8 mouse cellular contexts compared by ENCODE assay signal in the genomic region with DNA sequence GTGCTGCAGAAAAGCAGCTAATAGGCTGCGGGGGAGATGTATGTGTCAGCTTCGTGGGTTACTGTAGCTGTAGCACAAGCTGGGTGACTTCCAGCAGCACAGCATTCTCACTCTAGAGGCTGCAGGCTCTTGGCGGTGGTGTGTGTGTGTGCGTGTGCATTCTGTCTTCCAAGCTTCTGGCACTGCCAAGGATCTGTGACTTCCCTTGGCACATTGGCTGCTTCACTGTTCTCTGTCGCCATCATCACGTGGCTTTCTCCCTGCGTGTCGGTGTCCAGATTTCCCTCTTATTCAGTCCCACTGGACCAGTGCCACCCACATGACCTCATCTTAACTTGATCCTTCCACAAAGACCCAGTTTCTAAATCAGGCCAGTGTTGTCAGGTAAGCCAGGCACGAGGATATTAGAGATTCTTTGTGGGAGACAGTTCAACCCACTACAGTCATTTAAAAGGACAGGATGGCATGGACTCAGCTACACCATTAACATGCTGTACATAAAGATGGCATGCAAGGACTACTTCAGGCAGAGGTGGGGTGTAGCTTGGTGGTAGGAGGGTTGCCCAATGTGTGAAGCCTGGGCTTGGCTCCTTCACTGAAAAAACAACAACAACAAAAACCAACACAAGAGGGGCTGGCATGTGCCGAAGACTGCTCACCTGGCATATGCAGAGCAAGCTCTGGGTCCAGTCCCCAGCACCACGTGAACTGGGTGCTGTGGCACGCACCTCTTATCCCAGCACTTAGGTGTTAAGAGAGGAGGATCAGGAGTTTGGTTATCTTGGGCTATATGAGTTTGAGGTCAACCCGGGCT. TPM values are rescaled to one million over a fixed set of nuclear protein-coding genes. Genes with fewer than 3 reads are reported as not detected.
DNase-seq lines count a peak whose midpoint lies in the region; ATAC-seq lines count a peak whose summit lies in the region.

No protein-coding gene starts in this region.

- peaks cover 62% of the 10 kb centered on the region for H3K4me1 ChIP-seq in liver, embryonic 13.5 days (replicated peaks)
- peaks cover 25% of the 10 kb centered on the region for H3K4me1 ChIP-seq in liver, embryonic 11.5 days (replicated peaks; ENCODE audit: control insufficient read depth, insufficient read depth, low read length)
- no peaks in the 10 kb centered on the region for H3K4me1 ChIP-seq in lung, embryonic 16.5 days (replicated peaks; ENCODE audit: control insufficient read depth, insufficient read depth, low read length)

- ATAC-seq in liver, embryonic 13.5 days (ENCODE audit: low read depth) = no peak
- ATAC-seq in liver, embryonic 11.5 days (replicated peaks; ENCODE audit: low FRiP score) = no peak
- peak; percentile 78 for ATAC-seq in lung, embryonic 16.5 days (ENCODE audit: low read depth)
- no peak for ATAC-seq in erythroblast, adult 5-6 weeks (replicated peaks; ENCODE audit: low FRiP score, poor library complexity, severe bottlenecking)

- H3K27ac ChIP-seq in liver, embryonic 13.5 days = peak overlapping the region; percentile 64
- H3K27ac ChIP-seq in liver, embryonic 11.5 days (ENCODE audit: low read depth, low read length) = no peak overlapping the region
- H3K27ac ChIP-seq in lung, embryonic 16.5 days (ENCODE audit: low read length) = no peak overlapping the region

- H3K4me2 ChIP-seq in liver, embryonic 13.5 days = no peak overlapping the region
- H3K4me2 ChIP-seq in liver, embryonic 11.5 days = no peak overlapping the region
- H3K4me2 ChIP-seq in lung, embryonic 16.5 days (ENCODE audit: low read depth, low read length) = no peak overlapping the region

- H3K4me3 ChIP-seq in liver, embryonic 13.5 days (replicated peaks) = no peak overlapping the region
- H3K4me3 ChIP-seq in liver, embryonic 11.5 days (ENCODE audit: low read depth, low read length) = no peak overlapping the region
- H3K4me3 ChIP-seq in lung, embryonic 16.5 days (ENCODE audit: low read length) = no peak overlapping the region

- 0 out of 2 replicates have a peak, but pooled peaks cover 3% of the 10 kb centered on the region for H3K9me3 ChIP-seq in liver, embryonic 13.5 days (replicated peaks)
- no peaks in the 10 kb centered on the region for H3K9me3 ChIP-seq in liver, embryonic 11.5 days (ENCODE audit: control insufficient read depth, low read length)
- H3K9me3 ChIP-seq in lung, embryonic 16.5 days (ENCODE audit: control insufficient read depth, low read length) = no peaks in the 10 kb centered on the region

- peak overlapping the region; percentile 13; the same call in 1 of the 2 replicates for H3K9ac ChIP-seq in liver, embryonic 13.5 days
- H3K9ac ChIP-seq in liver, embryonic 11.5 days (ENCODE audit: low read depth, low read length) = no peak overlapping the region
- no peak overlapping the region for H3K9ac ChIP-seq in lung, embryonic 16.5 days (ENCODE audit: low read length)

- H3K36me3 ChIP-seq in liver, embryonic 13.5 days = no peaks in the 10 kb centered on the region
- H3K36me3 ChIP-seq in liver, embryonic 11.5 days (ENCODE audit: control insufficient read depth, insufficient read depth, low read length) = no peaks in the 10 kb centered on the region
- H3K36me3 ChIP-seq in lung, embryonic 16.5 days (ENCODE audit: control insufficient read depth, insufficient read depth, low read length) = no peaks in the 10 kb centered on the region

- no peaks in the 10 kb centered on the region for H3K27me3 ChIP-seq in liver, embryonic 13.5 days
- H3K27me3 ChIP-seq in liver, embryonic 11.5 days (replicated peaks; ENCODE audit: control insufficient read depth, insufficient read depth, low read length) = no peaks in the 10 kb centered on the region
- no peaks in the 10 kb centered on the region for H3K27me3 ChIP-seq in lung, embryonic 16.5 days (ENCODE audit: control insufficient read depth, insufficient read depth, low read depth, low read length)

- DNase-seq in liver, embryonic 13.5 days = no peak
- no peak for DNase-seq in liver, embryonic 11.5 days (ENCODE audit: low spot score)
- peak; percentile 98 for DNase-seq in brain, adult 2 months (ENCODE audit: low read depth, low spot score)
- DNase-seq in frontal cortex, postnatal 10 days (ENCODE audit: low spot score in 2 of 2) = peak; percentile 61 to 76
- peak; percentile 22 for DNase-seq in kidney, postnatal 10 days
- no peak for DNase-seq in spleen, adult 18-20 months

- WGBS in liver, embryonic 13.5 days (ENCODE audit: insufficient replicate concordance) = 69% methylated on average over 13 of the region's 13 CpGs
- 75% methylated on average over 13 of the region's 13 CpGs for WGBS in liver, embryonic 11.5 days
- WGBS in lung, embryonic 16.5 days = 69% methylated on average over 13 of the region's 13 CpGs

RNA-seq across cellular contexts. Expression of gene Rheb, which starts 18.4 kb away (rescaled TPM):
- polyA plus RNA-seq in liver, embryonic 13.5 days (2015; fragmentation: Nextera tagmentation; extraction: Ambion mirVana) = 105 and 133 TPM in 2 replicates
- 168 and 169 TPM in 2 replicates for polyA plus RNA-seq in liver, embryonic 11.5 days (2014; fragmentation: Nextera tagmentation; extraction: Ambion mirVana)
- polyA plus RNA-seq in lung, embryonic 16.5 days (2015; fragmentation: Nextera tagmentation; extraction: Ambion mirVana) = 191 and 204 TPM in 2 replicates
- total RNA-seq in erythroblast, adult 5-6 weeks (2015; ENCODE audit: low replicate concordance) = 41.8 and 47.7 TPM in 2 replicates
- 13.9 and 33.6 TPM in 2 replicates for total RNA-seq in erythroblast, adult 5-6 weeks (2017; ENCODE audit: low replicate concordance)

Comparison
In these comparisons a context has a peak if more than half of its experiments do, and no peak if none do; other contexts are left out.
1. DNase-seq: peak in brain, adult 2 months (single experiment), frontal cortex, postnatal 10 days (2 of 2) and kidney, postnatal 10 days (single experiment); none in liver, embryonic 13.5 days (single experiment), liver, embryonic 11.5 days (single experiment) and spleen, adult 18-20 months (0 of 2).